Mouse (Mus musculus) forebrain, embryonic 12.5 days (tissue): ENCODE results near the gene Smdt1. TPM values are rescaled to one million over a fixed set of nuclear protein-coding genes. Genes with fewer than 3 reads are reported as not detected.

Source experiments
- ATAC-seq: fragments of 200-750 bp; cut with Nextera tagmentation; 2 replicates; pipeline ENCODE4 v1.8.0; 2017; ENCODE audit warnings: moderate TSS enrichment; ENCODE audit not compliant: low FRiP score
- H3K27ac ChIP-seq: fragments of 300-500 bp; sonication (generic); 2 replicates; pipeline ENCODE4 v1.5.1; 2016; ENCODE audit warnings: mild to moderate bottlenecking
- H3K27me3 ChIP-seq: fragments of 300-500 bp; sonication (generic); 2 replicates; pipeline ENCODE4 v1.6.1; 2016; ENCODE audit warnings: mild to moderate bottlenecking
- H3K36me3 ChIP-seq: fragments of 300-500 bp; sonication (generic); replicated peaks from 2 replicates; pipeline ENCODE4 v1.6.1; 2016; ENCODE audit warnings: mild to moderate bottlenecking
- H3K4me1 ChIP-seq: fragments of 300-500 bp; sonication (generic); 2 replicates; pipeline ENCODE4 v1.6.1; 2016
- H3K4me2 ChIP-seq: fragments of 300-500 bp; sonication (generic); 2 replicates; pipeline ENCODE4 v1.6.1; 2016; ENCODE audit warnings: mild to moderate bottlenecking, moderate library complexity
- H3K4me3 ChIP-seq: fragments of 300-500 bp; sonication (generic); replicated peaks from 2 replicates; pipeline ENCODE4 v1.5.1; 2016; ENCODE audit warnings: mild to moderate bottlenecking
- H3K9ac ChIP-seq: fragments of 300-500 bp; sonication (generic); 2 replicates; pipeline ENCODE4 v1.6.1; 2016; ENCODE audit warnings: mild to moderate bottlenecking
- H3K9me3 ChIP-seq: fragments of 300-500 bp; sonication (generic); 2 replicates; pipeline ENCODE4 v1.6.1; 2016
- WGBS: fragments of 180-500 bp; shearing (Covaris S2); methylation state at CpG from one replicate; pipeline ENCODE4 v1.1.7; 2016; 5-methylcytosine and 5-hydroxymethylcytosine counted together
- polyA plus RNA-seq: library from polyadenylated mRNA; unstranded; fragments of >200 nt; fragmentation: Nextera tagmentation; extraction: Ambion mirVana; gene quantifications from 2 replicates; pipeline ENCODE4 v1.2.1, GENCODE M21; 2016

The Smdt1 gene
- polyA plus RNA-seq: 245 and 250 TPM in 2 replicates

- Histone ChIP-seq H3K4me3 (peak within 1 kb of the TSS; percentile 50), H3K4me2 (peak within 1 kb of the TSS; percentile 60), H3K36me3 (peaks cover 21% of the 10 kb centered on the region; the same call in 1 of the 2 replicates), H3K27me3 (peaks cover 26% of the 10 kb centered on the region), H3K9ac (peak within 1 kb of the TSS; percentile 72), H3K4me1 (peaks cover 32% of the 10 kb centered on the region), H3K27ac (no peak within 1 kb of the TSS), H3K9me3 (no peaks in the 10 kb centered on the region)
- peak; percentile 93 for ATAC-seq
- under 1% methylated on average over 41 of the region's 41 CpGs for WGBS
Measured at GRCm38 (mm10) chr15:82338593-82339112, at the start of gene Smdt1, which contains the start of the genes Naga and Pheta2. TSS of gene Smdt1 (plus strand) at chr15:82338959. TSS of gene Naga (minus strand) at chr15:82338925. TSS of gene Pheta2 (plus strand) at chr15:82338942.

- Histone ChIP-seq H3K9me3 (no peaks in the 10 kb centered on the region), H3K4me1 (peaks cover 19% of the 10 kb centered on the region), H3K9ac (no peak overlapping the region), H3K27me3 (no peaks in the 10 kb centered on the region), H3K4me3 (no peak overlapping the region), H3K27ac (no peak overlapping the region), H3K4me2 (no peak overlapping the region), H3K36me3 (peaks cover 70% of the 10 kb centered on the region)
- ATAC-seq: no peak
- WGBS: 95% methylated on average over 7 of the region's 7 CpGs
Measured at GRCm38 (mm10) chr15:82290252-82290651, 48.5 kb upstream of the Smdt1 start.

- ATAC-seq: peak; percentile 59
- Histone ChIP-seq H3K4me3 (no peak overlapping the region), H3K36me3 (peaks cover 44% of the 10 kb centered on the region), H3K9me3 (no peaks in the 10 kb centered on the region), H3K4me2 (0 out of 2 replicates have a peak overlapping the region, but pooled peaks have one; percentile 31), H3K4me1 (peaks cover 19% of the 10 kb centered on the region), H3K9ac (no peak overlapping the region), H3K27me3 (no peaks in the 10 kb centered on the region), H3K27ac (peak overlapping the region; percentile 57)
- WGBS: 33% methylated on average over 5 of the region's 5 CpGs
Measured at GRCm38 (mm10) chr15:82292851-82293250, 45.9 kb upstream of the Smdt1 start.

- H3K4me1 ChIP-seq: peaks cover 19% of the 10 kb centered on the region
- peak overlapping the region; percentile 57 for H3K27ac ChIP-seq
- WGBS: 12% methylated on average over 7 of the region's 7 CpGs
- peak; percentile 78 for ATAC-seq
- no peak overlapping the region for H3K9ac ChIP-seq
- H3K9me3 ChIP-seq: no peaks in the 10 kb centered on the region
- H3K36me3 ChIP-seq: peaks cover 40% of the 10 kb centered on the region
- H3K4me2 ChIP-seq: peak overlapping the region; percentile 31
- H3K27me3 ChIP-seq: no peaks in the 10 kb centered on the region
- 0 out of 2 replicates have a peak overlapping the region, but pooled peaks have one; percentile 3 for H3K4me3 ChIP-seq
Measured at GRCm38 (mm10) chr15:82293271-82293711, 45.5 kb upstream of the Smdt1 start.

GRCm38 (mm10) chr15:82294059-82294458 is 44.7 kb upstream of the Smdt1 start:
- peaks cover 4% of the 10 kb centered on the region; the same call in 1 of the 2 replicates for H3K27me3 ChIP-seq
- H3K4me2 ChIP-seq: no peak overlapping the region
- H3K4me3 ChIP-seq: no peak overlapping the region
- H3K27ac ChIP-seq: no peak overlapping the region; the same call in 1 of the 2 replicates
- peak; percentile 27; the same call in 1 of the 2 replicates for ATAC-seq
- peaks cover 32% of the 10 kb centered on the region for H3K36me3 ChIP-seq
- WGBS: 50% methylated on average over 8 of the region's 8 CpGs
- H3K9me3 ChIP-seq: no peaks in the 10 kb centered on the region
- H3K9ac ChIP-seq: no peak overlapping the region
- peaks cover 19% of the 10 kb centered on the region for H3K4me1 ChIP-seq

GRCm38 (mm10) chr15:82298764-82299561 is 39.8 kb upstream of the Smdt1 start, which contains the start of gene Wbp2nl:
TSS of gene Wbp2nl (plus strand) at chr15:82298954.
- Histone ChIP-seq H3K9ac (no peak within 1 kb of the TSS), H3K27me3 (peaks cover 6% of the 10 kb centered on the region; the same call in 1 of the 2 replicates), H3K4me2 (no peak within 1 kb of the TSS), H3K9me3 (no peaks in the 10 kb centered on the region), H3K4me1 (peaks cover 5% of the 10 kb centered on the region), H3K4me3 (no peak within 1 kb of the TSS), H3K36me3 (no peaks in the 10 kb centered on the region), H3K27ac (no peak within 1 kb of the TSS)
- WGBS: 65% methylated on average over 39 of the region's 39 CpGs
- no peak for ATAC-seq

- H3K9me3 ChIP-seq: no peaks in the 10 kb centered on the region
- H3K27ac ChIP-seq: no peak overlapping the region
- H3K4me2 ChIP-seq: no peak overlapping the region
- no peak overlapping the region for H3K9ac ChIP-seq
- WGBS: 76% methylated on average over 3 of the region's 3 CpGs
- no peaks in the 10 kb centered on the region for H3K36me3 ChIP-seq
- H3K4me1 ChIP-seq: no peaks in the 10 kb centered on the region
- H3K4me3 ChIP-seq: no peak overlapping the region
- no peaks in the 10 kb centered on the region for H3K27me3 ChIP-seq
- no peak; the same call in 1 of the 2 replicates for ATAC-seq
Measured at GRCm38 (mm10) chr15:82307107-82307506, 31.7 kb upstream of the Smdt1 start.

GRCm38 (mm10) chr15:82308416-82308815 is 30.3 kb upstream of the Smdt1 start:
- Histone ChIP-seq H3K4me1 (no peaks in the 10 kb centered on the region), H3K27ac (no peak overlapping the region), H3K4me2 (no peak overlapping the region), H3K27me3 (no peaks in the 10 kb centered on the region), H3K9me3 (no peaks in the 10 kb centered on the region), H3K36me3 (no peaks in the 10 kb centered on the region), H3K9ac (no peak overlapping the region), H3K4me3 (no peak overlapping the region)
- whole genome bisulfite sequencing: 88% methylated on average over 3 of the region's 3 CpGs
- no peak for ATAC-seq

GRCm38 (mm10) chr15:82317839-82318238 is 20.9 kb upstream of the Smdt1 start:
- H3K4me3 ChIP-seq: no peak overlapping the region
- ATAC-seq: no peak
- H3K4me2 ChIP-seq: no peak overlapping the region
- no peaks in the 10 kb centered on the region for H3K27me3 ChIP-seq
- WGBS: 89% methylated on average over 6 of the region's 6 CpGs
- no peak overlapping the region for H3K27ac ChIP-seq
- no peak overlapping the region for H3K9ac ChIP-seq
- H3K36me3 ChIP-seq: no peaks in the 10 kb centered on the region
- no peaks in the 10 kb centered on the region for H3K9me3 ChIP-seq
- H3K4me1 ChIP-seq: no peaks in the 10 kb centered on the region

- no peak overlapping the region for H3K4me2 ChIP-seq
- 85% methylated on average over 1 of the region's 1 CpGs for WGBS
- no peak overlapping the region for H3K9ac ChIP-seq
- no peaks in the 10 kb centered on the region for H3K4me1 ChIP-seq
- no peak overlapping the region for H3K4me3 ChIP-seq
- no peak overlapping the region for H3K27ac ChIP-seq
- no peaks in the 10 kb centered on the region for H3K27me3 ChIP-seq
- no peaks in the 10 kb centered on the region for H3K36me3 ChIP-seq
- H3K9me3 ChIP-seq: no peaks in the 10 kb centered on the region
- no peak for ATAC-seq
Measured at GRCm38 (mm10) chr15:82319613-82320012, 19.1 kb upstream of the Smdt1 start.

GRCm38 (mm10) chr15:82322195-82322594 is 16.6 kb upstream of the Smdt1 start:
- Histone ChIP-seq H3K27ac (no peak overlapping the region), H3K4me3 (no peak overlapping the region), H3K9me3 (no peaks in the 10 kb centered on the region), H3K36me3 (no peaks in the 10 kb centered on the region), H3K4me2 (no peak overlapping the region), H3K27me3 (no peaks in the 10 kb centered on the region), H3K4me1 (no peaks in the 10 kb centered on the region), H3K9ac (no peak overlapping the region)
- ATAC-seq: no peak
- 82% methylated on average over 8 of the region's 8 CpGs for WGBS

GRCm38 (mm10) chr15:82325382-82325781 is 13.4 kb upstream of the Smdt1 start:
- H3K4me2 ChIP-seq: no peak overlapping the region
- H3K36me3 ChIP-seq: peaks cover 6% of the 10 kb centered on the region; the same call in 1 of the 2 replicates
- no peak overlapping the region for H3K27ac ChIP-seq
- 80% methylated on average over 2 of the region's 2 CpGs for WGBS
- H3K4me1 ChIP-seq: no peaks in the 10 kb centered on the region
- no peak for ATAC-seq
- no peak overlapping the region for H3K4me3 ChIP-seq
- H3K9me3 ChIP-seq: no peaks in the 10 kb centered on the region
- no peak overlapping the region for H3K9ac ChIP-seq
- H3K27me3 ChIP-seq: no peaks in the 10 kb centered on the region
